Mouse (Mus musculus) 3T3-L1 (cell line): ENCODE measurements around the gene Zranb2.

Experiments used
- DNase-seq: peaks from one replicate; pipeline ENCODE4 v3.0.0-alpha.2; 2015; ENCODE audit warnings: low read depth, low spot score

The Zranb2 gene

GRCm38 (mm10) chr3:157578469-157579170 is 44.7 kb downstream of the Zranb2 start:
- no peak for DNase-seq

DNA sequence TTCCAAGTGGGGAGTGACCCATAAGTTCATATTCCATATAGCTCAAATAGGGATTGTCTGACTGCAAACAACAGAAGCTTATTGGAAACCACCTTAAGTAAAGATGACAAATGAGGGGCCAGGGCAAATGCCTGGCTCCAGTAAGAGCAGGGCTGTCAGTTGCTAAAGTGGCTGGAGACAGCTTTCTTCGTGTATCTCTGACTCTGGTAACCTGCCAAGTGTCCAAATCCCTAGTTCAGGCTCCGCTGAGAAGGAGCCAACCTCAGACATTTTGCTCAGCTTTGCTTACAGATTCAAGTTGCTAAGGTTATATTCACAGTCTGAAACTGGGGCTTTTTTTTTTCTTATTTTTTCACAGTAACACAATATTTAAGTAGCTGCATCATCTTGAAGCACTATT is 45.4 kb downstream of the Zranb2 start:
- no peak for DNase-seq

GRCm38 (mm10) chr3:157580299-157580698 is 46.3 kb downstream of the Zranb2 start:
- DNase-seq, result no peak

DNA sequence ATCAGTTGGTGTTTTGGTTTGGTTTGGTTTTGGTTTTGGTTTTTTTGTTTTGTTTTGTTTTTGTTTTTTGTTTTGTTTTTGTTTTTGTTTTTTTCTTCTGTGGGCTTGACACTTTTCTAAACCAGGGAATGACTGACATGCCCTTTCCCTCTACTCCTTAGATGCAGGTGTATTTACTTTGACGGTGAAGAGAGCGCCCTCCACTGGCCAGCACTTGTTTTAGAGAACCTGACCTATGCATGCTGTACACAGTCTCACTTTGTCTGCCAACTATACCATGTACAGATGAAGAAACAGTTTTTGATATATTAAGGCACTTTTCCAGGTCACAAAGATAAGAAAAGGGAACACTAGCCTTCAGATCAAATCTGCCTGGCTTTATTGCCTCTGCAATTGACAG is 47.8 kb downstream of the Zranb2 start:
- DNase-seq, result no peak

DNA sequence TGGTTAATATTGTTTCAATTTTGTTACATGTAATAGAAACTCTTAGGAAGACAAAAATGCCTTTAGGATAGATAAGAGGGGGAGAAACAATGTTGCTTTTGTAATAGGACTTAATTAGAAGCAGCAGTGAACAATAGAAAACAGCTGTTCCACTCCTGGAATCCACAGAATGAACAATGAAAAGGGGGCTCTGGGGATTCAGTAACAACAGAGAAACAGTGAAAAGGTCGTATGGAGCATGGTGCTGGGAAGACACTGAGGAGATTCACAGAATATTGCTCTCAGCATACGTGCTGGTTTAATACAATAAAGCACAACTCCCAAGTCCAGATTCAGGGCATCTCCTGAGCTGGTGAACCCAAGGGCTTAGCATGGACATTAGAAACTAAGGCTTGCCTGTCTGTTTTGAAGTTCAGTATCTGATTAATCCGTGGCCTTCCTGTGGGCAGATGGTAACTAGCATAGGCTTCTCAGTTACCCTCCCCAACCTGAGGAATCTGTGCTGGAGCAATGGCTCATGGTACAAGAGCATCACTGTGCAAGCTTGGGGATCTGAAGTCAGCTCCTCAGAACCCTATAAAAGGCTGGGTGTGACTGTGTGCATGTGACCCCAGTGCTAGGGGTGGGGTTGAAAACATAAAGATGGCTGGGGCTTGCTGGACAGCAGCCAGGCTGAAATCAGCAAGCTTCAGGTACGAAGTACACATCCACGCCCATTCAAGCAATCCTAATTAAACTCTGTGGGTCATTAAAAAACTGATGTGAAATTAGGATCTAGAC is 48.9 kb downstream of the Zranb2 start:
- peak; percentile 62 for DNase-seq

DNA sequence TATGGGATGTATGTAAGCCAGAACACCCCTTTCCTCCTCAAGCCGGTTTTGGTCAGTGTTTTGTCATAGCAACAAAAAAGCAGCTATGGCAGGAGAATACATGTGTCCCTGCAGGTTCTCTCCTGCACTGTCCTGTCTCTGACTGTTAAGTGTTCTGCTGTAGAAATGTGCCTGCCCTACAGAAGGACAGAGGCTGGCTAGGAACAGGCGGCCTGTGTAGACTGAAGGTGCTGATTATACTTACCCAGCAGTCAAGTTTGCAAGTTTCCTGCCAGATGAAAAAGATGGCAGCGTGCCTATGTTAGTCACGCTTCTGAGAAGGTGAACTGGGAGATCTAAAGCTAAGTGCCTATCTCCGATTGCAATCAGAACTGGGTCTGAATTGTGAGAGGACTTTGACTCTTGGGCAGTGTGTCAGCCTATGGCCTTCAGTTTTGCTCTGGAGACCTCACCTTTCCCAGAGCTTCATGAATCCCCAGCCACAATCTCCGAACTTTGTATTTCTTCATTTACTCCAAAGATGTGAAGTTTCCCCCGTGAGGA is 63.9 kb downstream of the Zranb2 start:
- no peak for DNase-seq
